Mouse (Mus musculus) heart, embryonic 11.5 days (tissue): ENCODE measurements around the gene Shisa5. TPM values are rescaled to one million over a fixed set of nuclear protein-coding genes. Genes with fewer than 3 reads are reported as not detected.

Experiments
- ATAC-seq: fragments of 200-750 bp; cut with Nextera tagmentation; replicated peaks from 2 replicates; pipeline ENCODE4 v1.8.0; 2017; ENCODE audit warnings: moderate library complexity; ENCODE audit not compliant: insufficient number of reproducible peaks, low FRiP score, low TSS enrichment
- H3K27ac ChIP-seq: fragments of 300-500 bp; sonication (generic); 2 replicates; pipeline ENCODE4 v1.5.1; 2014; ENCODE audit warnings: mild to moderate bottlenecking, low read depth, low read length
- H3K27me3 ChIP-seq: fragments of 300-500 bp; sonication (generic); 2 replicates; pipeline ENCODE4 v1.6.1; 2014; ENCODE audit warnings: mild to moderate bottlenecking, low read length, mixed read lengths; ENCODE audit not compliant: control insufficient read depth, insufficient read depth
- H3K36me3 ChIP-seq: fragments of 300-500 bp; sonication (generic); 2 replicates; pipeline ENCODE4 v1.6.1; 2014; ENCODE audit warnings: mild to moderate bottlenecking, low read length, moderate library complexity, mixed read lengths; ENCODE audit not compliant: control insufficient read depth, insufficient read depth
- H3K4me1 ChIP-seq: fragments of 300-500 bp; sonication (generic); 2 replicates; pipeline ENCODE4 v1.6.1; 2014; ENCODE audit warnings: low read length; ENCODE audit not compliant: control insufficient read depth, insufficient read depth
- H3K4me2 ChIP-seq: fragments of 300-500 bp; sonication (generic); 2 replicates; pipeline ENCODE4 v1.6.1; 2014; ENCODE audit warnings: mild to moderate bottlenecking, moderate library complexity
- H3K4me3 ChIP-seq: fragments of 300-500 bp; sonication (generic); 2 replicates; pipeline ENCODE4 v1.5.1; 2014; ENCODE audit warnings: low read depth, low read length
- H3K9ac ChIP-seq: fragments of 300-500 bp; sonication (generic); 2 replicates; pipeline ENCODE4 v1.6.1; 2014; ENCODE audit warnings: mild to moderate bottlenecking, low read depth, low read length, moderate library complexity
- H3K9me3 ChIP-seq: fragments of 300-500 bp; sonication (generic); replicated peaks from 2 replicates; pipeline ENCODE4 v1.6.1; 2016; ENCODE audit warnings: low read length; ENCODE audit not compliant: control insufficient read depth
- WGBS: fragments of 180-500 bp; shearing (Covaris S2); extraction: QIAGEN DNeasy Blood & Tissue Kit; methylation state at CpG from one replicate; pipeline ENCODE4 v1.1.7; 2014; ENCODE audit not compliant: insufficient replicate concordance; 5-methylcytosine and 5-hydroxymethylcytosine counted together
- polyA plus RNA-seq: library from polyadenylated mRNA; unstranded; fragments of >200 nt; fragmentation: Nextera tagmentation; extraction: Ambion mirVana; gene quantifications from 2 replicates; pipeline ENCODE4 v1.2.1, GENCODE M21; 2014

The Shisa5 gene
- polyA plus RNA-seq, 1 experiment from 2014 or later: 49.0 TPM

- H3K36me3 ChIP-seq: peaks cover 18% of the 10 kb centered on the region
- WGBS: 77% methylated on average over 6 of the region's 6 CpGs
- no peaks in the 10 kb centered on the region for H3K9me3 ChIP-seq
Observed at GRCm38 (mm10) chr9:109053851-109054250, 15.5 kb downstream of the Shisa5 start.

DNA sequence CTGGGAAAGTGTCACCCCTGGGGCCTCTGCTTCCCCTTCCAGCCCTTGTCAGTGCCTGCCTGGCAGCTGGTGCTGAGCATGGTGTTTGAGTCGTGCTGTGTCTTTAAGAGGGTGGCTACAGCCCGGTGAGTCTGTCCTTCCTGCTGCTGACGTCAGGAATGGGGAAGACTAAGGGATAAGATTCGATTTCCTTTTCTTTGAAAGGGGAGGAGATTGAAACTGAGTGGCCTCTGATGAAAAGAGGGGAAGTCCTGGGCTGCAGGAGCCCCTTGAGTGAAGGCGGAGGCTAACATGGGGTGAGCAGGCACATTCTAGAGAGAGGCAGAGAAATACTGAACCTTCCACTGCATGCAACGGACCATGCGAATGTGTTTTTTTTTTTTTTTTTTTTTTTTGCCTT, 16.3 kb downstream of the Shisa5 start:
- peaks cover 18% of the 10 kb centered on the region for H3K36me3 ChIP-seq
- H3K9ac ChIP-seq: peak overlapping the region; percentile 16
- ATAC-seq: peak; percentile 68; the same call in 1 of the 2 replicates
- no peaks in the 10 kb centered on the region for H3K27me3 ChIP-seq
- H3K27ac ChIP-seq: peak overlapping the region; percentile 70
- peaks cover 19% of the 10 kb centered on the region for H3K4me1 ChIP-seq
- H3K4me3 ChIP-seq: peak overlapping the region; percentile 32
- no peaks in the 10 kb centered on the region for H3K9me3 ChIP-seq
- H3K4me2 ChIP-seq: peak overlapping the region; percentile 60
- WGBS: 8% methylated on average over 7 of the region's 7 CpGs

More at GRCm38 (mm10) chr9:109053851-109054250, 15.5 kb downstream of the Shisa5 start:
- Histone ChIP-seq H3K27me3 (no peaks in the 10 kb centered on the region), H3K4me3 (no peak overlapping the region), H3K4me1 (peaks cover 12% of the 10 kb centered on the region), H3K4me2 (no peak overlapping the region), H3K27ac (peak overlapping the region; percentile 70; the same call in 1 of the 2 replicates), H3K9ac (no peak overlapping the region)
- ATAC-seq: no peak

DNA sequence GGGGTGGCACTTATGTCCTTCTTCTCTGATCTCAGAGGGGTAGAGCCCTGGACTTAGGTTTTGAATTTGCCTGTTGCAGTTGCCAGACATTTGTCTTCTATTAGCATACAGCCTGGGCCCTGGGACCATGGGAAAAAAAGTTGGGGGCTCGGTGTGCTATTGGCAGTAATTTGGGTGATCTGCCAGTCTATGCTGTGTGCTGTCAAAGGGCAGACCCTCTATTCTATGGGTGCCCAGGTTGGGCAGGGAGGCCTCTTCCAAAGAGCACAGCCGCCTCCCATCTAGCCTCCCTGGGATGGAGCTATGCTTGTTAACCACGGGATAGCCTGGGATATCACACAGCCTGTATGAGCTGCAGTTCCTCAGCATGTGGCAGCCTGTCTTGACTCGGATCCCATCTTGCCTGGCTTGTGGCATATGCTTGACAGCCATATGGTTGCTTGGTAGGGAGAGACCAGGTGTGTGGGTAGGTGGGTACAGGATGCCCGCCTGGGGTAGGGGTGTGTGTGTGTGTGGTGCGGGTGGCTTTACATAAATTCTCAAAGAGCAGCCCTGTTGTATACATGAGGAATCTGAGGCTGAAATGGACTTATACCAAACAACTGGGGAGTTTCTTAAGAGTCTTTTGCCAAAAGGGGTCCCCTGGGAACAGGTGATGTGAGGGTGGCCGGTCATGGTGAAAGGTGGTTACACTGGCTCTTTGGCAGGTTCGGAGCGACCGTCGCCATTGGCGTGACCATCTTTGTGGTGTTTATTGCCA, 17.1 kb downstream of the Shisa5 start:
- Histone ChIP-seq H3K4me1 (peaks cover 21% of the 10 kb centered on the region), H3K9ac (peak overlapping the region; percentile 16; the same call in 1 of the 2 replicates), H3K4me2 (peak overlapping the region; percentile 60), H3K9me3 (no peaks in the 10 kb centered on the region), H3K4me3 (peak overlapping the region; percentile 32), H3K36me3 (peaks cover 18% of the 10 kb centered on the region), H3K27ac (peak overlapping the region; percentile 70), H3K27me3 (no peaks in the 10 kb centered on the region)
- WGBS: 88% methylated on average over 12 of the region's 12 CpGs
- no peak for ATAC-seq

- H3K4me1 ChIP-seq: peaks cover 21% of the 10 kb centered on the region
- no peak overlapping the region for H3K27ac ChIP-seq
- H3K4me3 ChIP-seq: no peak overlapping the region
- H3K27me3 ChIP-seq: no peaks in the 10 kb centered on the region
- no peak overlapping the region for H3K4me2 ChIP-seq
- no peaks in the 10 kb centered on the region for H3K9me3 ChIP-seq
- H3K36me3 ChIP-seq: peaks cover 18% of the 10 kb centered on the region
- H3K9ac ChIP-seq: no peak overlapping the region
- ATAC-seq: no peak
- WGBS: 92% methylated on average over 17 of the region's 17 CpGs
Observed at GRCm38 (mm10) chr9:109056081-109056690, 17.8 kb downstream of the Shisa5 start.

GRCm38 (mm10) chr9:109056916-109057315, 18.6 kb downstream of the Shisa5 start:
- no peak for ATAC-seq
- H3K4me3 ChIP-seq: no peak overlapping the region
- H3K27me3 ChIP-seq: no peaks in the 10 kb centered on the region
- no peak overlapping the region for H3K4me2 ChIP-seq
- 83% methylated on average over 4 of the region's 4 CpGs for WGBS
- H3K9me3 ChIP-seq: no peaks in the 10 kb centered on the region
- H3K9ac ChIP-seq: no peak overlapping the region
- peaks cover 21% of the 10 kb centered on the region for H3K4me1 ChIP-seq
- peaks cover 18% of the 10 kb centered on the region for H3K36me3 ChIP-seq
- H3K27ac ChIP-seq: no peak overlapping the region

DNA sequence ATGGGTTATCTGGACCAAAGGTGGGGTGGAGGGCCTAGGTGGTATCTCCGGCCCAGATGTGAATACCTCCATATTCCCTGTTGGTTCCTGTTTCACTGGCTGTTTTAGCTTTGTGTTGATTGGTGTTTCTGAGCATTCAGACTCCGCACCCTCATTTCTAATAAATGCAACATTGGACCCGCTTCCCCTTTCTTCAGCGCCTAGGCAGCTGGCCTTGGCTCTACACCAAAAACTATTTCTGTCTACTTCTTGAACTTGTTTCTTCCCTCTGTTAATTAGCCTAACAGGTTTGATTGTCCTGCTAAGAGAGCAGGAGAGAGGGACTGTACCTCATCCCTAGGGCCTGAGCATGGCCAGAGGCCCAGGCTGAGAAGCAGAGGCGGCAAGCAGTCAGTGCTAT, 19.2 kb downstream of the Shisa5 start:
- Histone ChIP-seq H3K4me1 (peaks cover 21% of the 10 kb centered on the region), H3K9ac (no peak overlapping the region), H3K4me3 (no peak overlapping the region), H3K9me3 (no peaks in the 10 kb centered on the region), H3K4me2 (no peak overlapping the region), H3K36me3 (peaks cover 18% of the 10 kb centered on the region), H3K27ac (no peak overlapping the region), H3K27me3 (no peaks in the 10 kb centered on the region)
- no peak for ATAC-seq
- 86% methylated on average over 5 of the region's 5 CpGs for WGBS

DNA sequence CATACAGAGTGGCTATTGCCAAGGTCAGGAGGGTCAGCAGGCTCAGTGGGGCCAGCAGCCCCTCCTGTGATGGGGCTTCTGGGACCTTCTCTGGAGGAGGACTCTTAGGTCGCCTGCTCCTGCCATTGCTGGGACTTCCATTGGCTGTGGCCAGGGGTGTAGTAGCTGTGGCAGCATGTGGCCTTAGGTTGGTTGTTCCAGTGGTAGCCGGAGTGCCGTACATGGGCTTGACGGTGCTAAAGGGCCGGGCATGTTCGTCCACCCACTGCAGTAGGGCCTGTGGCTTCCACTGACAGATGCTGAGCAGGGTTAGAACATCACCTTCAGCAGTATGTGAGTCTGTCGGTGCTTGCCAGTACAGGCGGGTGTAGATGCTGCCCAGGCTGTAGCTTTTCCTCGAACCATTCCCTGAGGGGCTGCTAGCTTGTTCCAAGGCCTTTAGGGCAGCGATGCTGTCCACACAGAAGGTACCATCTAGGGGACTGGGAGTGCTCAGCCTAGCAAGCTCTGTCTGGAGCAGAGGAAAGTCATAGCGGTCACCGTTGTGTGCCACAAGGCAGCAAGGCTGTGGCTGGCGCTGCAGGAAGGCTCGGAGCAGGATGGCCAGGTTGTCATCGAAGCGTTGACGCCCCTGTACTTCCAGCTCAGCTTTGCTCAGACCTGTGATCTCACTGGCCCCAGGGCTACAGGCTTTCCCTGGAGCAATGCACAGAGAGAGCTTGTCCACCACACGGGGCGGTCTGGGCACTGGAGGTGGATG, 19.8 kb downstream of the Shisa5 start:
- peaks cover 18% of the 10 kb centered on the region for H3K36me3 ChIP-seq

DNA sequence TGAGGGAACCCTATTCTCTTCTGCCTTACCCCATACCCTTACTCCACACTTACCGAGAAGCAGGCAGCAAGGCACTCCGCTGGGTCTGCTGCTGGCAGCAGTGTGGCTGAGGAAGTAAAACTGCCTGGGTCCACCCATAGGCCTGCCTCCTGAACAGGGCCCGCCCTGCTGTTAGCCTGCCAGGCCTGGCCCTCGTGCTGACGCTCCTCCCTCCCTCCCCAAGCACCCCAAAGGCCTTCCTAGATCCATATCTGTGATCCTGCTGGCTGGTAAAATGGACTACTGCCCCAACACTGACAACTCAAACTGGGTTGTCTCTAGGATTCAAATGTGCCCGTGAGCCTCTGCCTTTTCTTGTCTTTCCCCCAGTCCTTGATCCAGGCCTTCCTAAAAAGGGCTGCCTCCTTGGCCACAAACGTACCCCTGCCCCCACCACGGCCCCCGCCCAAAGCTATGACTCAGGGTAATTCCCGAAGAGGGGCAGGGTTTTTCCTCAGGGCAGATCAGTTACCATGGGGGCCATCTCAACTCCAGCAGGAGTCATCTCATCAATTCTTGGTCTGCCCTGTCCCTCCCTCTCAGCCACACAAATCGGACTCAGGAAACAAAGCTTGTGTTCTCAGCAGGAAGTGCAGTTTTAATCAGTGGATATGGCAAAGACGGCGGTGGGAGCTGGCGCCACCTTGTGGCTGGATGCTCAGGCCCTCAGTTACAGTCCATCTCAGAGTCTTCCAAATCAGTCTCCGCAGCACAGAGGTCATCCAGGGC, 21.0 kb downstream of the Shisa5 start, which contains the start of gene Trex1:
Trex1 (minus strand) TSS at position 599 of the 768 bp plus-strand sequence.
- peak within 1 kb of the TSS; percentile 67 for H3K4me2 ChIP-seq
- peak; percentile 86 for ATAC-seq
- H3K4me3 ChIP-seq: peak within 1 kb of the TSS; percentile 38
- no peaks in the 10 kb centered on the region for H3K27me3 ChIP-seq
- H3K27ac ChIP-seq: peak within 1 kb of the TSS; percentile 81
- 14% methylated on average over 15 of the region's 15 CpGs for WGBS
- H3K9me3 ChIP-seq: no peaks in the 10 kb centered on the region
- peaks cover 20% of the 10 kb centered on the region for H3K4me1 ChIP-seq
- H3K36me3 ChIP-seq: peaks cover 23% of the 10 kb centered on the region
- peak within 1 kb of the TSS; percentile 53 for H3K9ac ChIP-seq

More for the DNA sequence above, 19.8 kb downstream of the Shisa5 start:
- Histone ChIP-seq H3K27ac (peak overlapping the region; percentile 81; the same call in 1 of the 2 replicates), H3K9ac (peak overlapping the region; percentile 53), H3K4me1 (peaks cover 21% of the 10 kb centered on the region), H3K4me3 (no peak overlapping the region), H3K9me3 (no peaks in the 10 kb centered on the region), H3K4me2 (peak overlapping the region; percentile 67), H3K27me3 (no peaks in the 10 kb centered on the region)
- ATAC-seq: no peak
- whole genome bisulfite sequencing: 91% methylated on average over 19 of the region's 19 CpGs
